Mouse (Mus musculus): ENCODE measurements at regions not wholly inside any gene's neighbourhood (a gene's known extent, or its start where the extent isn't known, plus 50 kb on each side); places are given as distances from the start of the nearest gene placed in this dataset.

DNA sequence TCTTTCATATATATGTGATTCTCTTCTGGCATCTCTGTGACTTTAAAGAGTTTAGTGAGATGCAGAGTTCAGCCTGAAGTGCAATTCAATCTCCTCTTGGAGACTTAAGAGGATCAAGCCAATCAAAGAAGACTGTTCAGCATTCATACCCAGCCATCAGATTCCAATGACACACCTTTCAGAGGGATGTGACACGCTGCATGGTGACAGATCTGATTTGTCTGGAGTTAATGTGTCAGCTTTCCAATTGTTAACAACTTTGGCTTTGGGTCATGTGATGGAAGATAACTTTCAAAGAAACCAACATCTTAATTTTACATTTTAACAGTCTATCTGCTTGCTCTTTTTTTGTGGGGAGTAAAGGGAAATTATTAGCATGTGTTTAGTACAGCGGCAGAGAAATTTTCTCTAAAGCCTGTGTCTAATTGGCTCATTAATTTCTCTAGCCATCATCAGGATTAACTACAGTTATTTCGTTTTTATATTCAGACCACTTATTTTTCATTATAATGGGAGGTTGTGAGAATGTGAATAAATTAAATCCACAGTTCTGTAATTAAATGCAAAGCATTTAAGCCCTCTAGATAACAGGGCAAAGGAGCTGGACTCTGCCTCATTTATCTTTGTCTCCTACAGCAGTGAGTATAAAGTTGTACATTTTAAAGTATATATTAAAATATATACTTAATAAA, 108.2 kb upstream of the Adamts5 start:
- ATAC-seq (ENCODE audit: low FRiP score, low read depth) (no peak), DNase-seq (ENCODE audit: low spot score) (no peak)
- no peak overlapping the region for H3K9ac ChIP-seq (ENCODE audit: low read depth, low read length, severe bottlenecking)
- no peaks in the 10 kb centered on the region for H3K27me3 ChIP-seq (ENCODE audit: control insufficient read depth, insufficient read depth, low read length)
- H3K4me2 ChIP-seq (replicated peaks; ENCODE audit: low read depth, low read length, severe bottlenecking): no peak overlapping the region
- no peak overlapping the region for H3K27ac ChIP-seq (replicated peaks; ENCODE audit: low read depth, low read length)
- 32% methylated on average over 3 of the region's 3 CpGs for WGBS
- H3K4me1 ChIP-seq (ENCODE audit: control insufficient read depth, insufficient read depth, low read length): no peaks in the 10 kb centered on the region
- no peak overlapping the region for H3K4me3 ChIP-seq (replicated peaks; ENCODE audit: low read length)
- TF ChIP-seq POLR2A (IDR thresholded peaks at IDR 0.05; ENCODE audit: borderline replicate concordance, extremely low read depth, insufficient read depth, insufficient read length): no peak
- no peaks in the 10 kb centered on the region for H3K36me3 ChIP-seq (ENCODE audit: control insufficient read depth, insufficient read depth, low read length)
- H3K9me3 ChIP-seq (ENCODE audit: control insufficient read depth, low read length): no peaks in the 10 kb centered on the region

DNA sequence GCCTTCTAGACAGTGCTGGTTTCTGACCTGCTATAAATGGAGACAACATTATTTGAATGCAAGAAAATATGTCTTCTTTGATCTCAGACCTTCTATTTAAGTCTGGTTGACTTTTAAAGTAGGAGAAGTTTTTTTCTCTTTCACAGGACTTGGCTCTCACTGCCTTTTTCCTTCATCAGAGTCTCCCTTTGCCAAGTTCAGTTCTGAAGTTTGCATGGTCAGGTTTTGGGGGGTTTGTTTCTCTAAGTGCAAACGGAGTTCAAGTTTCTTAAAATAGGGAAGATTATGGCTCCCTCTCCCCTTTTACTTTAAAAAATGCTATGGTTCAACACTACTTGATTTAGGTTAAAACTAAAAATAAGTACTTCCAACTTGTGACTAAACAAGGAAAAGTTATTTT, 106.2 kb upstream of the Adamts5 start:
- H3K9ac ChIP-seq (ENCODE audit: low read depth, low read length, severe bottlenecking): no peak overlapping the region
- no peaks in the 10 kb centered on the region for H3K4me1 ChIP-seq (ENCODE audit: control insufficient read depth, insufficient read depth, low read length)
- H3K4me2 ChIP-seq (replicated peaks; ENCODE audit: low read depth, low read length, severe bottlenecking): no peak overlapping the region
- H3K4me3 ChIP-seq (replicated peaks; ENCODE audit: low read length): no peak overlapping the region
- TF ChIP-seq POLR2A (IDR thresholded peaks at IDR 0.05; ENCODE audit: borderline replicate concordance, extremely low read depth, insufficient read depth, insufficient read length): no peak
- H3K9me3 ChIP-seq (ENCODE audit: control insufficient read depth, low read length): no peaks in the 10 kb centered on the region
- no peaks in the 10 kb centered on the region for H3K27me3 ChIP-seq (ENCODE audit: control insufficient read depth, insufficient read depth, low read length)
- WGBS: 74% methylated on average over 1 of the region's 1 CpGs
- no peak for DNase-seq (ENCODE audit: low spot score)
- H3K27ac ChIP-seq (replicated peaks; ENCODE audit: low read depth, low read length): no peak overlapping the region
- no peaks in the 10 kb centered on the region for H3K36me3 ChIP-seq (ENCODE audit: control insufficient read depth, insufficient read depth, low read length)
- ATAC-seq (ENCODE audit: low FRiP score, low read depth): no peak

DNA sequence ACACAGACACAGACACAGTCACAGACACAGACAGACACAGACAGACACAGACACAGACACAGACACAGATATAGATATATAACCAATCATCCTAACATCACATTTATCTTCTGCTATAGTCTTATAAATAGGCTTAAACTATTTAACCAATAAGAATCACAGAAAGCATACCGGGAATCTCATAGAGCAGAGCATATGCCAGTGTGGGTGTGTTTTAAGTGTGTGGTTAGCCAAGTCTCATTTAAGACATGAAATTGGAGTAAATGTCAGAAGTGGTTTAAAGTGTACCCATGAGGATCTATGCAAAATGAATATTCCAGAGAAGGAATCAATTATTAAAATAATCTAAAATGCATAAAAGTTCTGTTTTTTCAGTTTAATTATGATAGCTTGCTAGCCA, 99.2 kb upstream of the Adamts5 start:
- no peak overlapping the region for H3K27ac ChIP-seq (replicated peaks; ENCODE audit: low read depth, low read length)
- no peak overlapping the region for H3K4me3 ChIP-seq (replicated peaks; ENCODE audit: low read length)
- H3K36me3 ChIP-seq (ENCODE audit: control insufficient read depth, insufficient read depth, low read length): no peaks in the 10 kb centered on the region
- DNase-seq (ENCODE audit: low spot score) (no peak), ATAC-seq (ENCODE audit: low FRiP score, low read depth) (no peak)
- no peak overlapping the region for H3K9ac ChIP-seq (ENCODE audit: low read depth, low read length, severe bottlenecking)
- no peak for TF ChIP-seq POLR2A (IDR thresholded peaks at IDR 0.05; ENCODE audit: borderline replicate concordance, extremely low read depth, insufficient read depth, insufficient read length)
- WGBS: 76% methylated on average over 1 of the region's 1 CpGs
- H3K27me3 ChIP-seq (ENCODE audit: control insufficient read depth, insufficient read depth, low read length): no peaks in the 10 kb centered on the region
- no peak overlapping the region for H3K4me2 ChIP-seq (replicated peaks; ENCODE audit: low read depth, low read length, severe bottlenecking)
- H3K4me1 ChIP-seq (ENCODE audit: control insufficient read depth, insufficient read depth, low read length): 0 out of 2 replicates have a peak, but pooled peaks cover 3% of the 10 kb centered on the region
- H3K9me3 ChIP-seq (ENCODE audit: control insufficient read depth, low read length): no peaks in the 10 kb centered on the region

DNA sequence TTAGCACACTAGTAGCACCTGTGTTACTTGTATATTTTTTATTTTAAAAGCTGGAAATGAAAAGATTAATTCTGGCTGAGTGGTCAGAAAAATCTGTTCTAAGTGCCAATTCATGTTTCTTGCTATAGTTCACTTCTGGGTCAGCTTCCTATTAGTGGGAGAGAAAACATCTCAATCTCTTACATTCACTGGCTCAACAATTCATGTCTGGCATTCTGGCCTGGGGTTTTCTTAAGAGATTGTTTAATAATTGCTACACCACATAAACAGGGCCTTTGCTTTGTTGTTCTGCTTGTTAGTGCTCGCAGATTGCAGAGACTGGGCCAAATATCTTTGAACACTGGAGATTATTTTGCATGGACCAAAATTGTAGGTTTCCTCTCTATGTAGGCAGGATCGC, 84.2 kb upstream of the Adamts5 start:
- no peak for ATAC-seq (ENCODE audit: low FRiP score, low read depth)
- no peaks in the 10 kb centered on the region for H3K9me3 ChIP-seq (ENCODE audit: control insufficient read depth, low read length)
- H3K36me3 ChIP-seq (ENCODE audit: control insufficient read depth, insufficient read depth, low read length): no peaks in the 10 kb centered on the region
- no peaks in the 10 kb centered on the region for H3K27me3 ChIP-seq (ENCODE audit: control insufficient read depth, insufficient read depth, low read length)
- no peaks in the 10 kb centered on the region for H3K4me1 ChIP-seq (ENCODE audit: control insufficient read depth, insufficient read depth, low read length)
- no peak for TF ChIP-seq POLR2A (IDR thresholded peaks at IDR 0.05; ENCODE audit: borderline replicate concordance, extremely low read depth, insufficient read depth, insufficient read length)
- no peak overlapping the region for H3K9ac ChIP-seq (ENCODE audit: low read depth, low read length, severe bottlenecking)
- no peak overlapping the region for H3K4me2 ChIP-seq (replicated peaks; ENCODE audit: low read depth, low read length, severe bottlenecking)
- no peak overlapping the region for H3K4me3 ChIP-seq (replicated peaks; ENCODE audit: low read length)
- no peak for DNase-seq (ENCODE audit: low spot score)
- no peak overlapping the region for H3K27ac ChIP-seq (replicated peaks; ENCODE audit: low read depth, low read length)
- WGBS: 72% methylated on average over 2 of the region's 2 CpGs

DNA sequence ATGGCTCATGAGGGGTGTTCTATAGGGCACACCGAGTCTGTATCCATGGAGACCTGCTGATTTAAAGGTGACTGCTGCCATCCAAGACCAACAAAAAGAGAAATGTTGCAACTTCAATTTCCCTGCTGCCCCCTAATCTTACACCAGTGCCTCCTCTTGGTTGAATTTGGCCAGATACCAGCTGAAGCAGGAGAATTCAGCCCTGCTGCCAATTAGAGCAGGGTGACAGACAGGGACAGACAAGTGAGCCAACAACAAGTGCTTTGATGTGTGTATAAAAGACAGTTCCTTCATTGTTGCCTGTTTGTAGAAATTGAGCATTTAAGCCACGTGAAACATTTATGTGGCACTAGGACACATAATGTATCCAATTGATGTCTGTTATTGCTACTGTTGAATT, 75.5 kb upstream of the Adamts5 start:
- Histone ChIP-seq H3K9ac (ENCODE audit: low read depth, low read length, severe bottlenecking) (no peak overlapping the region), H3K27ac (replicated peaks; ENCODE audit: low read depth, low read length) (no peak overlapping the region), H3K4me1 (ENCODE audit: control insufficient read depth, insufficient read depth, low read length) (no peaks in the 10 kb centered on the region), H3K27me3 (ENCODE audit: control insufficient read depth, insufficient read depth, low read length) (no peaks in the 10 kb centered on the region), H3K36me3 (ENCODE audit: control insufficient read depth, insufficient read depth, low read length) (no peaks in the 10 kb centered on the region), H3K4me3 (replicated peaks; ENCODE audit: low read length) (no peak overlapping the region), H3K4me2 (replicated peaks; ENCODE audit: low read depth, low read length, severe bottlenecking) (no peak overlapping the region), H3K9me3 (ENCODE audit: control insufficient read depth, low read length) (no peaks in the 10 kb centered on the region)
- no peak for ATAC-seq (ENCODE audit: low FRiP score, low read depth)
- no peak for TF ChIP-seq POLR2A (IDR thresholded peaks at IDR 0.05; ENCODE audit: borderline replicate concordance, extremely low read depth, insufficient read depth, insufficient read length)
- DNase-seq (ENCODE audit: low spot score): no peak
- 90% methylated on average over 2 of the region's 2 CpGs for WGBS

Data from limb, embryonic 14.5 days (tissue).